Comparison of ENCODE assay signal across 8 mouse cellular contexts in the genomic region with DNA sequence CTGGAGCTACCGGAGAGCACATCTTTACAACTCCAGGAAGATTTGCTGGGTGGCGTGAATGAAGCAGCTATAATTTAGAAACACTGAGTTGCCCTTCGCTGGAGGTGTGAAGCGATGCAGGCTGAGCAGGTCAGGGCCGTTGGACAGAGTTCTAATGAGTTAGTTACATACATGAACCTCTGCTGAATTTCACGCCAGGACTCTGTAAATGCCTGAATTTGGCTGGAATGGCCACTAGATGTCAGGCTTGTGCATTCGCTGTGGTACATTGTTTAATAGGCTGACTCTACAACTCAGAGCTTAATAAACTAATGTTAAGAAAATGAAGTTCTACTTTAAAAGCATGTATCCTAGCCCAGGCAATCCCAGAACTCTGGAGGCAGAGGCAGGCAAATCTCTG. TPM values are rescaled to one million over a fixed set of nuclear protein-coding genes. Genes with fewer than 3 reads are reported as not detected.
DNase-seq lines count a peak whose midpoint lies in the region; ATAC-seq and TF ChIP-seq lines count a peak whose summit lies in the region.

No protein-coding gene starts in this region.

- no peak for ATAC-seq in kidney, embryonic 16.5 days (ENCODE audit: low FRiP score, low TSS enrichment)
- ATAC-seq in common myeloid progenitor, adult 5-6 weeks (replicated peaks; ENCODE audit: low read depth, poor library complexity, severe bottlenecking): peak; percentile 73
- ATAC-seq in heart, postnatal 0 days (ENCODE audit: insufficient read depth, low read depth): peak; percentile 55; the same call in 1 of the 2 replicates

- H3K4me1 ChIP-seq in kidney, embryonic 16.5 days (ENCODE audit: insufficient read depth, low read length): no peaks in the 10 kb centered on the region
- no peaks in the 10 kb centered on the region for H3K4me1 ChIP-seq in heart, postnatal 0 days (ENCODE audit: control insufficient read depth, insufficient read depth)

- peak; percentile 70 for DNase-seq in kidney, adult 18-20 months
- peak; percentile 58 for DNase-seq in Muller cell, postnatal 12 days (ENCODE audit: inconsistent ontology term)
- peak; percentile 70 for DNase-seq in heart, postnatal 0 days (ENCODE audit: low spot score)
- peak; percentile 32 to 54 for DNase-seq in layer of hippocampus, postnatal 36 days
- DNase-seq in naive thymus-derived CD4-positive, alpha-beta T cell, adult 2 months (ENCODE audit: low read depth): peak; percentile 62
- peak; percentile 66 for DNase-seq in urinary bladder, postnatal 14 days (ENCODE audit: low spot score)

- WGBS in kidney, embryonic 16.5 days: 21% methylated on average over 7 of the region's 7 CpGs
- WGBS in heart, postnatal 0 days: 19% methylated on average over 7 of the region's 7 CpGs

- no peak for TF ChIP-seq EP300 in heart, postnatal 0 days (IDR thresholded peaks at IDR 0.05; ENCODE audit: low read depth)

- TF ChIP-seq CTCF in heart, postnatal 0 days (IDR thresholded peaks at IDR 0.05; ENCODE audit: low read depth): peak; percentile 80

- no peak overlapping the region for H3K4me3 ChIP-seq in kidney, embryonic 16.5 days (ENCODE audit: low read length)
- no peak overlapping the region for H3K4me3 ChIP-seq in heart, postnatal 0 days (ENCODE audit: low read depth, low read length)

- no peaks in the 10 kb centered on the region for H3K9me3 ChIP-seq in kidney, embryonic 16.5 days (ENCODE audit: low read length)
- no peaks in the 10 kb centered on the region for H3K9me3 ChIP-seq in heart, postnatal 0 days (replicated peaks; ENCODE audit: control insufficient read depth, low read length)

- H3K9ac ChIP-seq in kidney, embryonic 16.5 days (replicated peaks; ENCODE audit: low read length): no peak overlapping the region
- no peak overlapping the region for H3K9ac ChIP-seq in heart, postnatal 0 days (replicated peaks; ENCODE audit: low read depth, low read length)

- H3K27me3 ChIP-seq in kidney, embryonic 16.5 days (ENCODE audit: insufficient read depth, low read length): no peaks in the 10 kb centered on the region
- H3K27me3 ChIP-seq in heart, postnatal 0 days (ENCODE audit: control insufficient read depth, insufficient read depth, low read length): no peaks in the 10 kb centered on the region

- H3K36me3 ChIP-seq in kidney, embryonic 16.5 days (ENCODE audit: insufficient read depth, low read length): no peaks in the 10 kb centered on the region
- H3K36me3 ChIP-seq in heart, postnatal 0 days (replicated peaks; ENCODE audit: control insufficient read depth, insufficient read depth, low read length): no peaks in the 10 kb centered on the region

- no peak overlapping the region for H3K27ac ChIP-seq in kidney, embryonic 16.5 days (ENCODE audit: low read length)
- H3K27ac ChIP-seq in heart, postnatal 0 days (ENCODE audit: low read depth): no peak overlapping the region

- no peak overlapping the region for H3K4me2 ChIP-seq in kidney, embryonic 16.5 days (replicated peaks; ENCODE audit: low read depth, low read length)
- no peak overlapping the region for H3K4me2 ChIP-seq in heart, postnatal 0 days (ENCODE audit: low read depth, low read length)

RNA-seq across cellular contexts. Expression of gene Olfr159, which starts 7.4 kb away (rescaled TPM):
- not detected in 2 replicates for polyA plus RNA-seq in kidney, embryonic 16.5 days (2015; fragmentation: Nextera tagmentation; extraction: Ambion mirVana)
- total RNA-seq in common myeloid progenitor, adult 5-6 weeks (2017): not detected in 2 replicates
- not detected in 2 replicates for total RNA-seq in heart, postnatal 0 days (2014; rRNA removed; ENCODE audit: low replicate concordance)
- polyA plus RNA-seq in heart, postnatal 0 days (2015; fragmentation: Nextera tagmentation; extraction: Ambion mirVana): not detected in 2 replicates
- not detected for total RNA-seq in layer of hippocampus, postnatal 36 days (2021)

RNA-seq across cellular contexts. Expression of gene Spaar, which starts 33.6 kb away (rescaled TPM):
- 0.17 and 0.20 TPM in 2 replicates for polyA plus RNA-seq in kidney, embryonic 16.5 days (2015; fragmentation: Nextera tagmentation; extraction: Ambion mirVana)
- not detected in 2 replicates for total RNA-seq in common myeloid progenitor, adult 5-6 weeks (2017)
- 1.6 and 6.3 TPM in 2 replicates for total RNA-seq in heart, postnatal 0 days (2014; rRNA removed; ENCODE audit: low replicate concordance)
- 1.1 and 1.3 TPM in 2 replicates for polyA plus RNA-seq in heart, postnatal 0 days (2015; fragmentation: Nextera tagmentation; extraction: Ambion mirVana)
- total RNA-seq in layer of hippocampus, postnatal 36 days (2021): 1 to 10 TPM in 1 of 2 experiments, under 1 TPM in 1; 0.61 to 1.1 TPM

RNA-seq across cellular contexts. Expression of gene Hrct1, which starts 36.4 kb away (rescaled TPM):
- polyA plus RNA-seq in kidney, embryonic 16.5 days (2015; fragmentation: Nextera tagmentation; extraction: Ambion mirVana): 1.1 and 1.3 TPM in 2 replicates
- not detected in 2 replicates for total RNA-seq in common myeloid progenitor, adult 5-6 weeks (2017)
- total RNA-seq in heart, postnatal 0 days (2014; rRNA removed; ENCODE audit: low replicate concordance): 8.2 and 9.5 TPM in 2 replicates
- 4.5 and 4.9 TPM in 2 replicates for polyA plus RNA-seq in heart, postnatal 0 days (2015; fragmentation: Nextera tagmentation; extraction: Ambion mirVana)
- total RNA-seq in layer of hippocampus, postnatal 36 days (2021): 1 to 10 TPM in 1 of 2 experiments, under 1 TPM in 1; 0.47 to 1.2 TPM

RNA-seq across cellular contexts. Expression of gene Olfr71, which starts 53.4 kb away (rescaled TPM):
- polyA plus RNA-seq in kidney, embryonic 16.5 days (2015; fragmentation: Nextera tagmentation; extraction: Ambion mirVana): not detected in 2 replicates
- total RNA-seq in common myeloid progenitor, adult 5-6 weeks (2017): not detected in 2 replicates
- total RNA-seq in heart, postnatal 0 days (2014; rRNA removed; ENCODE audit: low replicate concordance): not detected in 2 replicates
- not detected in 2 replicates for polyA plus RNA-seq in heart, postnatal 0 days (2015; fragmentation: Nextera tagmentation; extraction: Ambion mirVana)
- total RNA-seq in layer of hippocampus, postnatal 36 days (2021): not detected
